In genomic region chr1:39691061-39691460, GRCm38 (mm10) we compare ENCODE assay signal across 30 mouse cellular contexts. TPM values are rescaled to one million over a fixed set of nuclear protein-coding genes. Genes with fewer than 3 reads are reported as not detected.
DNase-seq lines count a peak whose midpoint lies in the region; ATAC-seq and TF ChIP-seq lines count a peak whose summit lies in the region.
"Had no signal": no experiment of that assay in that cellular context is flagged by ENCODE, and none has a peak within 500 bp of the region (broad histone marks: within the 10 kb centered on the region; RNA-seq: fewer than 3 reads in every experiment).

No protein-coding gene starts in this region.

- no peaks in the 10 kb centered on the region for H3K36me3 ChIP-seq in heart, postnatal 0 days (replicated peaks; ENCODE audit: control insufficient read depth, insufficient read depth, low read length)
- H3K36me3 ChIP-seq in embryonic facial prominence, embryonic 10.5 days (replicated peaks) = no peaks in the 10 kb centered on the region
- H3K36me3 ChIP-seq in embryonic facial prominence, embryonic 12.5 days = no peaks in the 10 kb centered on the region
- no peaks in the 10 kb centered on the region for H3K36me3 ChIP-seq in limb, embryonic 11.5 days (ENCODE audit: control insufficient read depth, insufficient read depth, low read length)

- no peak overlapping the region for H3K4me3 ChIP-seq in heart, postnatal 0 days (ENCODE audit: low read depth, low read length)
- H3K4me3 ChIP-seq in embryonic facial prominence, embryonic 10.5 days = no peak overlapping the region
- H3K4me3 ChIP-seq in embryonic facial prominence, embryonic 12.5 days = no peak overlapping the region
- H3K4me3 ChIP-seq in limb, embryonic 11.5 days (ENCODE audit: low read depth, low read length) = no peak overlapping the region
- H3K4me3 ChIP-seq: erythroblast, embryonic 14.5 days had no signal

- H3K9ac ChIP-seq in heart, postnatal 0 days (replicated peaks; ENCODE audit: low read depth, low read length) = no peak overlapping the region
- no peak overlapping the region for H3K9ac ChIP-seq in embryonic facial prominence, embryonic 12.5 days
- H3K9ac ChIP-seq in limb, embryonic 11.5 days (ENCODE audit: low read length) = 0 out of 2 replicates have a peak overlapping the region, but pooled peaks have one; percentile 12
- H3K9ac ChIP-seq: forebrain, postnatal 0 days; hindbrain, embryonic 14.5 days had no signal

- peak; percentile 1 for DNase-seq in heart, postnatal 0 days (ENCODE audit: low spot score)
- DNase-seq in heart, adult 9 months (ENCODE audit: low spot score in 2 of 2) = no peak
- DNase-seq in embryonic facial prominence, embryonic 10.5 days (ENCODE audit: low spot score) = no peak
- no peak for DNase-seq in limb, embryonic 11.5 days (ENCODE audit: low spot score)
- no peak for DNase-seq in adrenal gland, postnatal 10 days
- DNase-seq in spleen, postnatal 10 days (ENCODE audit: low spot score in 2 of 2) = no peak
- DNase-seq: adrenal gland, adult 8-10 months; adrenal gland, postnatal 36 days; cerebellum, adult 18-20 months; cerebellum, postnatal 10 days; cerebellum, postnatal 36 days; embryo, embryonic 11 days; forebrain, postnatal 0 days; gastrocnemius, postnatal 25 days; heart, adult 18-20 months; heart, postnatal 10 days; heart, postnatal 4 days had no signal

- ATAC-seq in heart, postnatal 0 days (ENCODE audit: insufficient read depth, low read depth) = no peak
- no peak for ATAC-seq in embryonic facial prominence, embryonic 12.5 days (ENCODE audit: insufficient number of reproducible peaks, insufficient read depth, low FRiP score, low TSS enrichment)
- ATAC-seq in limb, embryonic 11.5 days (ENCODE audit: insufficient number of reproducible peaks, low FRiP score, low TSS enrichment, low read depth) = no peak
- ATAC-seq in activated CD4-positive, CD25-positive, alpha-beta regulatory T cell, adult 4 months = no peak
- ATAC-seq: CD4-positive, CD25-positive, alpha-beta regulatory T cell, adult 4 months; forebrain, embryonic 14.5 days; forebrain, postnatal 0 days; hindbrain, postnatal 0 days; inflammation-experienced regulatory T-cells, adult 6 months; intestine, embryonic 16.5 days had no signal

- TF ChIP-seq CTCF in heart, postnatal 0 days (IDR thresholded peaks at IDR 0.05; ENCODE audit: low read depth) = no peak

- 69% methylated on average over 4 of the region's 4 CpGs for WGBS in heart, postnatal 0 days
- 52% methylated on average over 4 of the region's 4 CpGs for WGBS in embryonic facial prominence, embryonic 10.5 days
- WGBS in embryonic facial prominence, embryonic 12.5 days = 46% methylated on average over 4 of the region's 4 CpGs
- 35% methylated on average over 4 of the region's 4 CpGs for WGBS in limb, embryonic 11.5 days

- H3K9me3 ChIP-seq in heart, postnatal 0 days (replicated peaks; ENCODE audit: control insufficient read depth, low read length) = no peaks in the 10 kb centered on the region
- H3K9me3 ChIP-seq in embryonic facial prominence, embryonic 10.5 days = no peaks in the 10 kb centered on the region
- H3K9me3 ChIP-seq in embryonic facial prominence, embryonic 12.5 days = no peaks in the 10 kb centered on the region
- H3K9me3 ChIP-seq in limb, embryonic 11.5 days (ENCODE audit: control insufficient read depth, low read length) = no peaks in the 10 kb centered on the region

- H3K27me3 ChIP-seq in heart, postnatal 0 days (ENCODE audit: control insufficient read depth, insufficient read depth, low read length) = no peaks in the 10 kb centered on the region
- H3K27me3 ChIP-seq in embryonic facial prominence, embryonic 10.5 days (replicated peaks; ENCODE audit: low read depth, poor library complexity, severe bottlenecking) = 0 out of 2 replicates have a peak, but pooled peaks cover 4% of the 10 kb centered on the region
- H3K27me3 ChIP-seq in embryonic facial prominence, embryonic 12.5 days = 0 out of 2 replicates have a peak, but pooled peaks cover 4% of the 10 kb centered on the region
- no peaks in the 10 kb centered on the region for H3K27me3 ChIP-seq in limb, embryonic 11.5 days (ENCODE audit: control insufficient read depth, insufficient read depth, low read length)

- peaks cover 20% of the 10 kb centered on the region for H3K4me1 ChIP-seq in heart, postnatal 0 days (ENCODE audit: control insufficient read depth, insufficient read depth)
- H3K4me1 ChIP-seq in embryonic facial prominence, embryonic 10.5 days = peaks cover 25% of the 10 kb centered on the region
- peaks cover 16% of the 10 kb centered on the region; the same call in 1 of the 2 replicates for H3K4me1 ChIP-seq in embryonic facial prominence, embryonic 12.5 days
- H3K4me1 ChIP-seq in limb, embryonic 11.5 days (ENCODE audit: control insufficient read depth, insufficient read depth, low read length) = no peaks in the 10 kb centered on the region; the same call in 1 of the 2 replicates

- H3K4me2 ChIP-seq in heart, postnatal 0 days (ENCODE audit: low read depth, low read length) = no peak overlapping the region
- no peak overlapping the region for H3K4me2 ChIP-seq in embryonic facial prominence, embryonic 12.5 days (replicated peaks)
- H3K4me2 ChIP-seq in limb, embryonic 11.5 days (ENCODE audit: low read depth, severe bottlenecking) = no peak overlapping the region
- H3K4me2 ChIP-seq: heart, embryonic 11.5 days; hindbrain, embryonic 14.5 days had no signal

- H3K27ac ChIP-seq in heart, postnatal 0 days (ENCODE audit: low read depth) = no peak overlapping the region
- 0 out of 2 replicates have a peak overlapping the region, but pooled peaks have one; percentile 24 for H3K27ac ChIP-seq in embryonic facial prominence, embryonic 10.5 days (replicated peaks)
- peak overlapping the region; percentile 55; the same call in 1 of the 2 replicates for H3K27ac ChIP-seq in embryonic facial prominence, embryonic 12.5 days
- 0 out of 2 replicates have a peak overlapping the region, but pooled peaks have one; percentile 14 for H3K27ac ChIP-seq in limb, embryonic 11.5 days (replicated peaks; ENCODE audit: low read depth, low read length)
- H3K27ac ChIP-seq: hindbrain, embryonic 14.5 days; hindbrain, postnatal 0 days had no signal

- TF ChIP-seq EP300 in heart, postnatal 0 days (IDR thresholded peaks at IDR 0.05; ENCODE audit: low read depth) = no peak

RNA-seq across cellular contexts. Expression of gene Rfx8, which starts 29.7 kb away (rescaled TPM):
- not detected in 2 replicates for total RNA-seq in heart, postnatal 0 days (2014; rRNA removed; ENCODE audit: low replicate concordance)
- polyA plus RNA-seq in heart, postnatal 0 days (2015; fragmentation: Nextera tagmentation; extraction: Ambion mirVana) = 0.68 and 0.71 TPM in 2 replicates
- 0.43 and 0.56 TPM in 2 replicates for polyA plus RNA-seq in embryonic facial prominence, embryonic 10.5 days (2016; fragmentation: Nextera tagmentation; extraction: Ambion mirVana)
- 3.0 and 3.3 TPM in 2 replicates for polyA plus RNA-seq in embryonic facial prominence, embryonic 12.5 days (2016; fragmentation: Nextera tagmentation; extraction: Ambion mirVana)
- 0.30 and 0.96 TPM in 2 replicates for polyA plus RNA-seq in limb, embryonic 11.5 days (2014; fragmentation: Nextera tagmentation; extraction: Ambion mirVana)
- total RNA-seq in adrenal gland, postnatal 10 days (2021) = under 1 TPM; 0.21 to 0.48 TPM
- polyA plus RNA-seq in activated CD4-positive, CD25-positive, alpha-beta regulatory T cell, adult 4 months (2017; shearing (Covaris generic)) = not detected
- total RNA-seq: gastrocnemius, adult 8-10 months; MEL had no signal
- polyA plus RNA-seq: CD4-positive, CD25-positive, alpha-beta regulatory T cell, adult 4 months; inflammation-experienced regulatory T-cells, adult 6 months had no signal

RNA-seq across cellular contexts. Expression of gene Creg2, which starts 39.8 kb away (rescaled TPM):
- total RNA-seq in heart, postnatal 0 days (2014; rRNA removed; ENCODE audit: low replicate concordance) = not detected in 2 replicates
- polyA plus RNA-seq in heart, postnatal 0 days (2015; fragmentation: Nextera tagmentation; extraction: Ambion mirVana) = 0.01 and 0.03 TPM in 2 replicates
- 0.06 and 0.14 TPM in 2 replicates for polyA plus RNA-seq in embryonic facial prominence, embryonic 10.5 days (2016; fragmentation: Nextera tagmentation; extraction: Ambion mirVana)
- 0.26 and 0.29 TPM in 2 replicates for polyA plus RNA-seq in embryonic facial prominence, embryonic 12.5 days (2016; fragmentation: Nextera tagmentation; extraction: Ambion mirVana)
- polyA plus RNA-seq in limb, embryonic 11.5 days (2014; fragmentation: Nextera tagmentation; extraction: Ambion mirVana) = 0.10 TPM in 1 of 2 replicates, not detected in the other
- total RNA-seq in adrenal gland, postnatal 10 days (2021) = 1 to 10 TPM in 1 of 2 experiments, under 1 TPM in 1; 0.36 to 1.1 TPM
- polyA plus RNA-seq in activated CD4-positive, CD25-positive, alpha-beta regulatory T cell, adult 4 months (2017; shearing (Covaris generic)) = under 1 TPM in 1 of 2 experiments, not detected in 1; 0.10 TPM
- total RNA-seq: heart, postnatal 10 days; heart, postnatal 4 days; MEL had no signal
- polyA plus RNA-seq: C2C12; CD4-positive, CD25-positive, alpha-beta regulatory T cell, adult 4 months; erythroblast, embryonic 14.5 days had no signal
